Mouse (Mus musculus) CH12.LX (cell line): Measurements from ENCODE around the gene Abhd2.

Experiments
- CTCF ChIP-seq, 2 experiments: IDR thresholded peaks in 1 of 2; conservative IDR thresholded peaks in 1 of 2; 2 replicates each; pipeline ENCODE4 v1.5.1; 2011 to 2012; ENCODE audit warnings: low read depth in 2 of 2, low read length in 2 of 2, improper control_type of control experiment in 1 of 2, inconsistent platforms in 1 of 2, mild to moderate bottlenecking in 1 of 2, moderate library complexity in 1 of 2
- JUN ChIP-seq: IDR thresholded peaks from 2 replicates; pipeline ENCODE4 v1.6.1; 2011; ENCODE audit warnings: low read depth, mild to moderate bottlenecking, low read length, improper control_type of control experiment, moderate library complexity; ENCODE audit not compliant: insufficient read depth
- MAX ChIP-seq: IDR thresholded peaks from 2 replicates; pipeline ENCODE4 v1.6.1; 2011; ENCODE audit warnings: low read length, improper control_type of control experiment
- POLR2A ChIP-seq: IDR thresholded peaks from 2 replicates; pipeline ENCODE4 v1.6.1; 2011; ENCODE audit warnings: low read depth, mild to moderate bottlenecking, improper control_type of control experiment, low read length
- RAD21 ChIP-seq: IDR thresholded peaks from 2 replicates; pipeline ENCODE4 v1.6.1; 2011; ENCODE audit warnings: low read depth, mild to moderate bottlenecking, low read length, improper control_type of control experiment, moderate library complexity
- USF1 ChIP-seq: IDR thresholded peaks from 2 replicates; pipeline ENCODE4 v1.6.1; 2014; ENCODE audit warnings: low read depth, mild to moderate bottlenecking, inconsistent platforms, low read length, improper control_type of control experiment
- ZC3H11A ChIP-seq: IDR thresholded peaks from 2 replicates; pipeline ENCODE4 v1.6.1; 2012; ENCODE audit warnings: low read depth, mild to moderate bottlenecking, inconsistent platforms, low read length, improper control_type of control experiment
- ZKSCAN1 ChIP-seq: IDR thresholded peaks from 2 replicates; pipeline ENCODE4 v1.6.1; 2012; ENCODE audit warnings: low read depth, inconsistent platforms, low read length, improper control_type of control experiment, borderline replicate concordance
- ZMIZ1 ChIP-seq: IDR thresholded peaks from 2 replicates; pipeline ENCODE4 v1.6.1; 2012; ENCODE audit warnings: low read depth, mild to moderate bottlenecking, inconsistent platforms, low read length, improper control_type of control experiment

DNA sequence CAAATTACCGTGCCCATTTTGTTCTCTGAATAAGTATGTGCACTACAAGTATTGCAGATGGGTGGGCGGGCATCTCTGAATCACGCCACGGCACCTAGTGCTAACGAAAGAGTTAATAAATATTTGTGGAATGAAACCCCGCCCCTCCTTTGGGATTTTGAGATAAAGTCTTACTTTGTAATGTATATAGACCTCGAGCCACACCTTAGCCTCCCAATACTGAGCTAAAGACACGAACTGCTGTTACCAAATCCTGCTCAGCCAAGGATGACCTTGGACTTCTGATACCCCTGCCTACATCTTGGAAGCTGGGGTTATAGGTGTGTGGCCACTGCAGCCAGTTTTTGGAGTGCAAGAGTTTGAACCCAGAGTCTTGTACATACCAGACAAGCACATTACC lies 125.4 kb downstream of the Abhd2 start:
- TF ChIP-seq JUN (no peak), ZMIZ1 (no peak), ZKSCAN1 (no peak), USF1 (no peak), ZC3H11A (no peak), CTCF (conservative IDR thresholded peaks at IDR 0.05 in 1 of 2, IDR thresholded peaks at IDR 0.05 in 1 of 2; ENCODE audit: low read depth in 2 of 2, low read length in 2 of 2) (no peak), MAX (no peak), RAD21 (no peak), POLR2A (no peak)
